Mouse (Mus musculus) mouse embryonic stem cell (cell line): ENCODE measurements at regions not wholly inside any gene's neighbourhood (a gene's known extent, or its start where the extent isn't known, plus 50 kb on each side); places are given as distances from the start of the nearest gene placed in this dataset.
"Not testable (repeated sequence)": the region's sequence is repeated elsewhere in the genome, so short reads cannot be mapped to it uniquely, and the experiment has no call there.

Experiments
- in situ Hi-C, 2 experiments: fragments of 300-500 bp; cut with MboI; formaldehyde crosslinking; loops; 1 replicate in 1 of 2; 3 replicates in 1 of 2; pipeline ENCODE4 v1.14.3; 2019 to 2020; ENCODE audit warnings: low sequenced_read_pairs in 2 of 2, low pct_unique_long_range_greater_than_20kb in 1 of 2, mixed read lengths in 1 of 2; ENCODE audit not compliant: unreplicated experiment in 1 of 2

DNA sequence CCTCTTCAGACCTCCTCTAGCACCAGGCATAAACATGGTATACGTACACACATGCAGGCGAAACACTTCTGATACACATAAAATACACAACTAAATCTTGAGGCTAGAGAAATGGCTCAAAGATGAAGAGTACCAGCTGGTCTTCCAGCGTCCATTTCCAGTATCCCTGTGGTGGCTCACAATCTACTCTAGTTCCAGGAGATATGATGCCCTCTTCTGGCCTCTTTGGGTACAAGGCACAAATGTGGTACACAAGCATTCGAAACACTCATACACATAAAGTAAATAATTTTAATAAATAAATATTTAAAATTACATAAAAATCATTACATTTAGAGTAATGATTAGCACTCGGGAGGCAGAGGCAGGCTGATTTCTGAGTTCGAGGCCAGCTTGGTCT, 50.7 kb upstream of the Rabgap1l start:
- in situ Hi-C loops: no loop called here

DNA sequence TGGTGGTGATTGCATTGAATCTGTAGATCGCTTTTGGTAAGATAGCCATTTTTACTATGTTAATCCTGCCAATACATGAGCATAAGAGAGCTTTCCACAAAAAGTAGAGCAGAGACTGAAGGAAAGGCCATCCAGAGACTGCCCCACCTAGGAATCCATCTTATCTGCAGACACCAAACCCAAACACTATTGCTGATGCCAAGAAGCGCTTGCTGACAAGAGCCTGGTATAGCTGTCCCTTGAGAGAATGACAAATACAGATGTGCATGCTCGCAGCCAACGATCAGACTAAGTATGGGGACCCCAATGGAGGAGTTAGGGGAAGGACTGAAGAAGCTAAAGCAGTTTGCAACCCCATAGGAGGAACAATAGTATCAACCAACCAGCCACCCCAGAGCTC, 51.7 kb upstream of the Rabgap1l start:
- in situ Hi-C loops: not testable (repeated sequence)

DNA sequence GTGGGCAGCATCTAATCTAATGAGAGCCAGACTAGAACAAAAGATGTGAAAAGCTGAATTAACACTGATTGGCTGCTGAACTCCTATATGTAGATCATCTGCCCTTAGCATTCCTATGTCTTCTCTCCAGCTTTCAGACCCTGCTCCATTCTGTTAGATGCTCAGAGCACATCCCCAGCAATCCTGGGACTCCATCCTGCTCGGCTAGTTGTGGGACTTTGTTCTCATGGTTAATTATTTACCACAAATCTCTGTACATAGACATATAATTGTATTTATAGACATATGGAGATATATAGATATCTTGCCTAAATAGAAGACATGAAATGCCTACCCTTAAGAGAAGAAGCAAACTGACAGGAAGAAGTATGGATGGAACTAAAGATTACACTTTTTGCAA, 55.5 kb upstream of the Rc3h1 start:
- in situ Hi-C loops: loop anchor here in 1 of 2 experiments (10.0 kb wide), 1 partner anchor 84 kb away; no protein-coding TSS in a partner anchor

DNA sequence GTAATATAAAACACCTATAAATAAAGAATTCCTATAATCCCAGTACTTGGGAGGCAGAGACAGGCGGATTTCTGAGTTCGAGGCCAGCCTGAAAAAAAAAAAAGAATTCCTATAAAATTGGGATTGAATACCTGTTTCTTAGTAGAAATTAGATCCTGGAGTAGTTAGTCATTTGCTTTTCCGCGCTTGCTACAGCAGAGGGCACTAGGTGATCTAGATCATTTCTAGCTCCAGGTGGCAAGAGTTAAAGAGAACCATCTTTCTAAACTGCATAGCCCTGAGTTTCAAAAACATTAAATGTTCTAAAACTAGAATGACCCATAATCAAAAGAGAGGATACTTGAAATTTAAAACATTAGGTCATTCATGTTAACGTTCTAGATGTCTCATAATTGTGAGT, 51.8 kb upstream of the Rc3h1 start:
- in situ Hi-C loops: loop anchor here in 1 of 2 experiments (10.0 kb wide), 1 partner anchor 80 kb away; no protein-coding TSS in a partner anchor

DNA sequence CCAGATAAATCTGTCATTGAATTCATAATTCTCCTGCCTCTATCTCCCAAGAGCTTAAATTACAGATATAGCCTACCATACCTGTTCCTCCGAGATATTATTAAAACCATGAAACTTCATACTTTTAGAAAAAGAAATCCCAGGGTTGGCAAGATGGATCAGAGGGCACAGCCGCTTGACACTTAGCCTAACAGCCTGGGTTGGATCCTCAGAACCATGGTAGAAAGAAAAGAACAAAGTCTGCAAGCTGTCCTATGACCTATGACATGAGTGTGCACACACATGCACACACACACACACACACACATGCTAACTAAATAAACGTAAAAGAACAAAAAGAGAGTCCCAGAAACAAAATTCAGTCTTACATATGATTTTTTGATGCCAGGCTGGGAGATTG, 50.8 kb upstream of the Rc3h1 start:
- in situ Hi-C loops: loop anchor here in 1 of 2 experiments (10.0 kb wide), 1 partner anchor 79 kb away; no protein-coding TSS in a partner anchor

DNA sequence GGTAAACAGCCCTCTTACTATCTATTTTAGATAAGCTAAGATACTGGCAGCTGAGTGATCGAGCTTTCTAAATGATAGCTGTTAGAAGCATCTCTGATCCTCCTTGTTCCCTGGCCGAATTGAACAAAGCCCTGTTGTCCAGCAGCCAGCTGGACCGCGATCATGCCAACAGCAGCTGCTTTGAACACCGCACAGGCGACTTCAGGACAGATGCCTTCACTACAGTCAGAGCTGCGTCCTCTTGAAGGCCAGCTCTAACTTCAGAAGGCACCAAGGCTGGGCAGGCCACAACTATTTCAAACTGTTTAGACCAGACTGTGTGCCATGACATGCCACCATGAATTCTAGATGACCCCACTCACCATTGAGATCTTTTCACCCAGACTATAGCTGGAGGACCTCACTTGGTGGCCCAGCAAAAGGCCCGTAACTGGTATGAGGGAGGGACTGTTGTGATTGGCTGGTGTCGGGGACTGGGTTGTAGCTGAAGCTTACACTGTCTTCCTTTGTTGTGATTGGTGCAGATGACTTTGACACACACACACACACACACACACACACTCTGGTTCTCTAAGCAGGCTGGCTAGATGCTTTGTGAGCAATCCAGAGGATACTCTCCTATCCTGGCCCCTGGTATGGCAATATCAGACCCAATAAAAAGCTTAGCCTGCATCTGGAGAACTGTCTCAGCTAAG, 50.1 kb upstream of the Rc3h1 start:
- in situ Hi-C loops: loop anchor here in 1 of 2 experiments (10.0 kb wide), 1 partner anchor 79 kb away; no protein-coding TSS in a partner anchor
